Mouse (Mus musculus) heart, postnatal 4 days (tissue): ENCODE data around the gene Cfap54. TPM values are rescaled to one million over a fixed set of nuclear protein-coding genes. Genes with fewer than 3 reads are reported as not detected.

ENCODE experiments used
- DNase-seq: peaks from one replicate; pipeline ENCODE4 v3.0.0; 2021
- total RNA-seq, 2 experiments: library from RNA; stranded (reverse); gene quantifications; 2 replicates each; pipeline ENCODE4 v1.2.3; 2021

Gene Cfap54
- total RNA-seq, 2 experiments from 2014 or later = 0.45 to 0.79 TPM

DNA sequence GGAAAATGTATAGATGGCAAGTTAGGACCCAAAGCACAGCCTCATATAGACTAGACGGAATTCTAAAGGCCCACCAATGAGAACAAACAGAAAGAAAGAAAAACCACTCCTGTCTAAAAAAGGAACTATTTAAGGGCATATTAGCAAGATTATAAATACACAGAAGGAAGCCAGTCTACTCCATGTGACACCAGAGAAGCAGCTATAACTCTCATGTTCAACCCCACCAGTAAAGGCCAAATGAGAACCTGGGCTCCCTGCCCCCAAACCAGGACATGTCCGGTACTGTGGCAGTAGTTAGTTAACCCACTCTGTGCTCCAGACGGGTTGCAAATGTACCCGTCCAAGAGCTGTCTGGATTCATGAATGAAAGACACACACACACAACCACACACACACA lies 14.4 kb upstream of the Cfap54 start:
- DNase-seq = no peak

DNA sequence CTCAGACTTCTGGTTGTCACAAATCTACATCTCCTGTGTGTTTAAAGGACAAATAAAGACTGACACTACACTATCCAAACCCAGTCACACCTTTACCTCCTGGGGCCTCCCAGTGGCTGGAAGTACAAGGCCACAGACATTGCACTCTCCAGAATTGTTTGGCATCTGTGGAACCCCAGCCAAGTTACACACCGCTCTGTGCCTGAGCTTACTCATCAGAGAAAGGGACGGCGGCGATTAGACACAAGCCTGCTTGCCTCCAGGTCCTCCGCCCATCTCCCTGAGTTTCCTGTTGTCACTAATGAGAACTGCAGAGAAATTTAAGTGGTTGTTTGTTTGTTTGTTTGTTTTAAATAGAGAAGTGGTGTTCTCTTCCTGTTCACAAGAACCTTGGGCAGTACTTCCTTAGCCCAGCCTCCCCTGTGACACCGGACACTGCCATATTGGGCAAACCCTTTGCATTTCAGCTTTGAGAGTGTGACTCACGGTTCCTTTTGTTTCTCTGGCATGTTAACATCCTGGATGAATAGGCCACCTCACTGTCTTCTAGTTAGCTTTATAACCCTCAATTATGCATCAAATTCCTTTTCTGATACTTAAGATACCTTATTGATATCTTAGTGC lies 13.7 kb upstream of the Cfap54 start:
- DNase-seq = no peak

DNA sequence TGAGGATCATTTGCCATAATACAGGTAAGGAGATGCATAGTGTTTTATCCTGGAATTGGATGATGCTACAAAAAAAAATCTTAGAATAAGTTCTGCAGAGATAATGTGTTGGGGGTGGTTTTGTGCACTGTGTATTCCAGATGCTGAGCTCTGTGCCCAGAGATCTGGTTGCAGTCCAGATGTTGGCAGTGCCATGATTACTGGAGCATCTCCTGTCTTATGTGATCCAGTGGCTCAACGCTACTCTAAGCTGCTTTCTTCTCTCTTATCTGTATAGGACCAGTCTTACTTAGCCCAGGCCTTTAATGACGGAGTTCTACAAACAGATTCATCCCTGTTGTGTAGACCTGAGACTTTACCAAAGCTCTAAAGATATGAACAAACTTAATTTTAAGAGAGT lies 10.5 kb upstream of the Cfap54 start:
- DNase-seq = no peak

DNA sequence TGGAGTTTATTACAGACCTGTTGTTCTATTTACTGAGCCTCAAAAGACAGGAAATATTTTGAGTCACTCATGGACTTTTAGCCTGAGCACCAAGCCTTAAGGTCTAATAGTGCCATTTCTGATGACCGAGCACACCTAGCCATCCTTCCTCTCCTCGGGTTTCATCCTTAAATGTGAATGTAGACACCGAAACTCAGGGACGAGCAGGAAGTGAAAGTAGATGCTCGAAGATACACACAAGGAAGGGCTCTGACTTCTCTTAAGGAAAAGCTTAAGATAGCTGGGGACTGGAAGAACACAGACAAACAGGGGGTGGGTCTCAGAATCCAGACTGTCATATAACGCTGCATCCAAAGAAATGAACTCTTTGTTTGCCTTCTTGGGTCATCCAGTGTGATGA lies 8.8 kb upstream of the Cfap54 start:
- DNase-seq = no peak

DNA sequence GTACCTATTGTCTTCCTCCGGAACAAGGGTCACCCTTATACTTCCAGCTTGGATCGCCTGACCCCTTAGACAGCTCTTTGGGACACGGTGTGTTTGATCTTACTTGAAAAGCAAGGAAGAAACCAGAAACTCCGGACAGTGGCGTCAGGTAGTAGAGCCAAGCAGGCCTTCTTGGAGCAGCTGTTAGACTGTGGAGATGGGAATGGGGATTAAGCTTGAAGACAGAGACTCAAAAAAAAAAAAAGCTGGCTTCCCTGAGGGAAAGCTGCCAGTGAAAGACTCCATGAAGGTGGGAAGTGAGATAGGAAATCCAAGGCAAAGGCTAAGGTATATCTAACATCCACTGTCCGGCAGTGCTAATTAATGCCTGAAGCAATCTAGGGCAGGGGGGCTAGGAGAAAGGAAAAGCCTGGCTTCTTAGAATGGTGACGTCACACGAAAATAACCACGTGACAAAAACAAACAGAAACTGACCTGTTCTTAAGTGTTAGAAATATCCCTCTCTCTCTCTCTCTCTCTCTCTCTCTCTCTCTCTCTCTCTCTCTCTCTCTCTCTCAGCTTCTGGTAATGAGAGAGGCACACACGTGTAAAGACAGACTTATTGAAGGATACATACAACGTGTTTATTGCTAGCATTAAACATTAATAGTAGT lies 7.1 kb upstream of the Cfap54 start:
- no peak for DNase-seq

DNA sequence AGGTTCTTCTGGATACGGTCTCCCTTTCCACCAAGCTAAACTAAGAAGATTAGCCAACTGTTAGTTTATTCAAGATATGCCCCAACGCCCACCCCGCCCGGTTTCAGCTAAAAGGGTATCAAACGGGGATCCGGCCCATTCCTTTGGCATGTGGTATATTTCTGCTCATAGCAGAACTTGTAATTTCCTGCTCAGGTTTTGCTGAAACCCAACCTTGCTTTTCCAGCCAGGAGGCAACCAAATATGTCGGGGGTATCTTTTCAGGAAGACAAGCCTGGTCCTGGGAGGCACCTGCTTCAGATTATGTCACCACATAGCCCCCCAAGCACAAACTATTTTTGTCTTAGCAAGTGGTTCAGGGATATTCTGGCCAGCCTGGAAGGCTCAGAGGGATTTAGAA lies 6.1 kb upstream of the Cfap54 start:
- no peak for DNase-seq

DNA sequence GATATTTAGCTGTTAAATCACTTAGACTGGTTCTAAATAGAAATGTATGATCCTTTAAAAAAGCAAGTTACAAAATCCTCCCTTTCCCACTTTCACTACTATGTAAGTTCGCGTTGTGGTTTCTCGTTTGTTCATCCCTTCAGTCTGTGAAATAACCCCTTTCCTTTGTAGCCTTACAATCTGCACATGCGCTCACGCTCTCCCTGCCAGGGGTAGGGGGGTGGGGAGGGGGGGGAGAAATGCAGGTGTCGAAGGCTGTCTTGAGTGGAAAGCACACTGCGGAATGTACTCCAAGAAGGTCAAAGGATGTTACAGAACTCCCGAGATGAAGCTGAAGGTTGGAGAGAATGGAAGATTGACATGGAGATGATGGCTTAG lies 2.5 kb upstream of the Cfap54 start:
- DNase-seq = no peak

DNA sequence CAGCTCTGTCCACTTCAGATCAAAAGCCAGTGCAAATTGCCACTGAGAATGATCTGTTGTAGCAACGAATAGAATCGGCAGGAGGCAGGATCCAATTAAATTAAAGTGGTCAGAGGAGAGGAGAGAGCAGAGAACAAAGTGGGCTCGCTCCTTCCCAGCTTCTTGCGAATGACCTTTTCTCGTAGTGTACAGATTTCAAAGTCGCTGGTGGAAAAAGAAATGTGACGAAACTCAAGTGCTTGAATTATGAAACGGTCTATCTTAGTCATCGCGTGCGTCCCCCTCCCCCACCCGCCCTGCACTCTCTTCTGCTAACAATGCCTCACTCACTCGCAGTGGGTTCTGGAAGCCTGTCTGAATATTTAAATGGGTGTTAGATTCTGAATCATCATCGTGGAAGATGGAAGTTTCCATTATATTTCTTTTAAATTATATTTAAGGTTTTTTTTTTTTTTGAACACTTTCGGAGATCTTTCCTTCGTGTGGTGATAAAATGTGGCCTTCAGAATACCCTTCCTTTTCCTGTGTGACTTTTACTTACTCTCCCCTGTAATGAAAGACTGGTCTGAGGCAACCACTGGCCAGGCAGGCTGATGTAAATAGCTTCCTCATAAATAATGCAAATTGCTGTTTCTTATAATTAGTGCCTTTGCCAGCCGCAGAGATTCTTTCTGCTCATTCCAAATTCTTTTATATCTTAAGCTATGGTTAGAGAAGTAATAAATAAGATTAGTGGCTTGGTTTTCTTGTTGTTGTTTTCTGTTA lies 2.0 kb upstream of the Cfap54 start:
- DNase-seq = no peak

DNA sequence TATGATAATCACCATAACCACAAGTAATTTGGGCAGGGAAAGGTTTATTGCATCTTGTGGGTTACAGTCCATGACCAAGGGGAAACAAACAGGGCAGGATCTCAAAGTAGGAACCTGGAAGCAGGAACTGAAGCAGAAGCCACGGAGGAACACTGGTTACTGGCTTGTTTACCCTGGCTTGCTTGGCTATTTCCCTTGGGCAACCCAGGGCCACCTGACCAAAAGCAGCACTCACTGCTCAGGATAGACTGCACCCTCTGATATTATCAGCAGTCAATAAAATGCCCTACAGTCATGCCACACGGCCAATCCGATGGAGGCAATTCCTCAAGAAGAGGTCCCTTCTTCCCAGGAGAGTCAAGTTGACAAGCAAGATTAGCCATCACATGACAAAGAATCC lies 1.9 kb downstream of the Cfap54 start:
- no peak for DNase-seq

DNA sequence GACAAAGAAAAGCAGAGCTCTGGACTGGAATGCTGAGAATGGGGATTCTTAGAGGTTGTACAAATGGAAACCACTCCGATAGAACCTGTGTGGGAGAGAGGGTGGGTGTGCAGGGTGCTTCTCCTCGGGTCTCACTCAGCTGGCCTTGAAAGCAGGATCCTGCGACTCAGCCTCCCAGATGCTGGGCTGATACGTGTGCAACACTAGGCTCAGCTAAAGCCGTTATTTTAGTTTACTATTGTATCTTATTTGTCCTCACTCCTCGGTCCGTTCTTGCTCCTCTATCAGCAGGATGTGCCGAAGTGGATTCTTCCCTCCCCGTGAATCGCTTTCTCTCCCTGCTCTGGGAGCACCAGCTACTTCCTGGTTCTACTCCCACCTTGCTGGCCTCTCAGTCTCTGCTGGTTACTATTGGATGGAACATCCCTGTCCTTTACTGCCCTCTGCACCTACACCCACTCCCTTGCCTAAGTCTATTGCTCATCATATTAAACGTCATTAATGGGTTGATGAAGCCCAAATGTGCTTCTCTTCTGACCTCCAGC lies 3.4 kb downstream of the Cfap54 start:
- no peak for DNase-seq

DNA sequence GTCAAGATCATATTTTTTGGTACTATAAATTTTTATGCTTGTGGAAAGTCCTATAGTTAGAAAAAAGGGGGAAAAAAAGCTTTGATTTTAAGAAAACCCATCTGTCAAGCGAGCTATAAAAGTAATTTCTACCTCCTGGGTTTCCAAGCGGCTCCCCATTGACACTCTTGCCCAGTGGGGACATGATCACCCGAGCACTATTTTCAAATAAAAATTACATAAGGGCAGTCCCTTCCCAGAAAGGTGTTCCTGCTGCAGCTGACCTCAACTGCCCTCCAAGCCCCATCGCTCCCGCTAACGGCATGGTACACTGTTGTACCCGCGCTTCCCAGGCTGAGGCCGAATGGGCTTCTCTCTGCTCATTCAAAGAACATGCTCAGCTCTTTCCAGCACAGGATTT lies 5.0 kb downstream of the Cfap54 start:
- DNase-seq = no peak

DNA sequence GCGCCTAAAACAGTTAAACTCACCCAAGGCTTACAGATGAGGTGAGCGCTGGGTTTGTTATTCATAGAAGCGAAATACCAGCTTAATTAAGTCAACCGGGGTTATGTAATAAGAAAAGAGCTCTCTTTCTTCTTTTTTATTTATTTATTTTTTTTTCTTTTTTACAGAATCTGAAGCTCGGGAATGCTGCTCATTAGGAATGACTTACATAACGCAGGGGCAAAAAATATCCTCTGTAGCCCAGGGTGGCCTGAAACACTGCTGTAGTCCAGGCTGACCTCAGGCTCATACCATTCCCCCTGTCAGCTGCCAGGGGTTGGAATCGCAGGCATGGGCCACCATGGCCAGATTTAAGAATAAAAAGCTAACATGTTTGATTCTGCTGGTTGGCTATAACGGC lies 5.6 kb downstream of the Cfap54 start:
- no peak for DNase-seq

DNA sequence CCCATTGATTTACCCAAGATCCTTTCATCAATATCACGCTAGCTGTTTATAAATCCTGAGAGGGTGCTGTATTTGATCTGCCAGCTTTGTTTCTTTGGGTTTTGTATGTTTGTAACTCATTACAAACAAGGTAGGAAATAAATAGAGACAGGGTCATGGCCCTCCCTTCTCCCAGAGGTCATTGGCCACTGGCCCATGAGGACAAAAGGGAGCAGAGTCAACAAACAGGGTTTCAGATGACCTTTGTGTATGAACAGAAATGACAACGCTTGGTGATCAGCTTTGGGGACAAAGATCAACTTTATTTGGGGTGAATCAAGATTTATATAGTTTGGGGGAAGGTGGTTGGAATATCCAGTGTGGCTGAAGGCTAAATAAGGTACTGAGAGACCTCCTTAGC lies 8.6 kb downstream of the Cfap54 start:
- DNase-seq = no peak

DNA sequence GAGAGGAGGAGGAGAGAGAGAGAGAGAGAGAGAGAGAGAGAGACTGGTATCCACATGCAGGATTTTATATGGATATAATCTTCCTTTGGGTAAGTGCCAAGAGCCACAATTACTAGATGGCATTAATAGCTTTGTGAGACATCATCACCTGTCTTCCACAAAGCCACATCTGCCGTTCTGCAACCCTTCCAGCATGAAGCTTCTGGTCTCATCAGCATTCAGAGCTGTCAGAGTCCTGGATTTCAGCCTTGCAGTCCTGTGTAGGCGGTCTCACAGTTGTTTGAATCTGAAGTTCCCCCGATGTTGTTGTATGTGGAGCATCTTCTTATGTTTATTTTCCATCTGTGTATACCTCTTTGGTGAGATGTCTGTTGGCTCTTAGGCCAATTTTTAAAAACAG lies 9.7 kb downstream of the Cfap54 start:
- no peak for DNase-seq

DNA sequence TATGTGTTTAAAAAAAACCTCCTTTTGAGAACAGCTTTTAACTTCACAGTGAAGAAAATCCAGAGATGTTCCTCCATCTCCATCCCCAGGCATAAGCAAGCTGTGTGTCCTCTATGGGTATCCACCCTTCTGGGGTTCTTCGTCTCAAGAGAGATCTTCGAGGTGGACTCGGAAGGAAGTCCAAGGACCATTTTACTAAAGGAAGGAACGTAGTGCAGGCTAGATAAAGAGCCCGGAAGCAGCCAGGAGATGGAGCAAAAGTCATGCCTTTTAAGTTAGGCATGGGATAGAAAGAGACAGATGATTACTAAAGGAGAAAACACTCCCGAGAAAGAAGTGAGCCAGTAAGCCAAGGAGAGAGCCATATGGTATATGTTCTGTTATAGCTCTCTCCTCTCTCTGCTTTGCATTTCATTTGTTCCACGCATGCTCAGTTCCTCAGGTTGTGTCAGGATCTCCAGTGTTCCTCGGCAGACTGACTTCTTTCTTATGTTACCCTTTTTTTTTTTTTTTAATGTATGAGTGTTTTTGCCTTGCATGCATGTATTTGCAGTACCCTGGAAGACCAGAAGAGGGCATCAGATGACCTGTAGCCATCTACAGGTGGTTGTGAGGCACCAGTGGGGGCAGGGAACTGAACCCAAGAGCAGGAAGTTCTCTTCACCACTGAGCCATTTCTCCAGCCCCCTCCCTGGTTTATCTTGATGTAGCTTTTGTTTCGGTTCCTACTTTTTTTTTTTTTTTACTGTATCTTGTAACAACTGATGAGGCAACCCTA lies 11.1 kb downstream of the Cfap54 start:
- DNase-seq = peak; percentile 64

DNA sequence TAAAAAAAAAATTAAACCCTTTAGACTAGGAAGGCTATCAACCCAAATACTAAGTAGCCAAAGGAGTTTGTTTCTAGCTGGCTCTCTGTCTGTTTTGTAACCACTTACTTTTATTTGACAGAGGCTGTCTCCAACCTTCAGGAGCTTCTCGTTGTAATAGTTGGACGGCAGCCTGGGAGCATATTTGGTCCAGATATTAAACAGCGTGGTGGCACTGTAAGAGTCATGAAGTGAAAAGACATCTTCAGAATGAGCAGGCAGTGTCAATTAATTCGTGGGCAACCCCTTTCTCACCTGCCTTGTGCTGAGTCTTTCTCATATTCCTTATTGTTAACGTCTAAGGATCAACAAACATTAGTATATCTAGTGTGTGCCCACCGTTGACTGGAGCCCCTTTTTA lies 11.7 kb downstream of the Cfap54 start:
- DNase-seq = no peak

DNA sequence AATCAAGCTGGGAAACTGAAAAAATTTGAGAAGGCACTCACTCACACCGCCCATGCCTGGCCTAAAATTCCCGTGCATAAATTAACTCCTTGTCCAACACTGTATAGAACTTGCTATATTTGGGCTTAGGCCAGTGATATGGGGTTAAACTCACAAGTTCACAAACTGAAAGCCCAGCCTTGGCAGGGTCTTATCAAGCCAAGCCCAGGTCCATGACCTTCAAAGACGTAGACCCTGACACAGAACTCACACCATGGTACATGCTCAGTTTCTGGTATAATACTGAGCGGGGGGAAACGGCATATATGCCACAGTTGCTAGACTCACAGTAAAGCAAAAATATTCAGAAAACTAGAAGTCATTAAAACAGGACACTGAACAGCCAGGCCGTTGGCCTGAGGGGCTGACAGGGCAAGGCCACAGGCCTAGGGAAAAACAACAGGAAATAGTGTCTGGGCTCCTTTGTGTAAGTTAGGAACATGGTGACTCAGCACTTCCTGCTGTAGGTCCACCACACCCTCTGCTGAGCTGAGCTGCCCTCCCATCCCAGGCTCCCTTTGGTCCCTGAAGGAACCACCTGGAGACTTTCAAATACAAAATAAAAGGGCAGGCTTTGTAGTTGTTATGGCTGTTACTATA lies 12.3 kb downstream of the Cfap54 start:
- peak; percentile 43 for DNase-seq

DNA sequence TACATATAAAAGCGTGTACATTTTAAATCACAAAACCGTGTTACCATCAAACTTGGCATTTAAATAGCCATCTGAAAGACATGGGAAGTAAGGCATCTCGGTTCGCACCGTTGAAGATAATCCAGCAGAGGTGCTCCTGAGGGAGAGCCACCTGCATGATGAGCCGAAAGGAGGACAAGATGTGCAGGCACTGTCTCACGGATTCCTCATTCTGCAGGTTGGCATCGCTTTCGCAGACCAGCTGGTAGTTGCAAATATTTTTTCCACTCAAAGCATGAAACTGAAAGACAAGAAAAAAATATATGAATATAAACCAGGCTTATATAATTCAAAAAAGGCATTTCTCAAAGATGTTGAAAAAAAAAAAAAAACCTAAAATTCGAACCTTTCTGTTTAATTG lies 16.4 kb downstream of the Cfap54 start:
- DNase-seq = no peak

DNA sequence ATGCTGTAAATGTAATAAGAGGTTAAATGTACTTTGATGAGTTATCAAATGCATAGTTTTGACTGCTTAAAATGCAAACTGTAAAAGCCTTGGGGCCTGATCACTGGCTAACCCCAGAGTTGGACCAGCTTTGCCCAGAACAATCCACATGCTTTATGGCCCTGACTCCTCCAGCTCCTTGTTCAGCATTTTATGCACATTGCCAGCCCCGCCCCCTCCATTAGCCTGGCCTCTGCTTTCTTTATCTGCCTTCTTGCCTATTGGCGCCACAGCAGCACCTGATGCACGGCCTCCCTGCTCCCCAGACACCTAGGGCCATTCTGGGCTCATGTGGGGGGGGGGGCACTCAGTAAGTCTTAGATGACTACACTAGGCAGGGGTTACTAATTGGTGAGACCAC lies 17.8 kb downstream of the Cfap54 start:
- DNase-seq = no peak

DNA sequence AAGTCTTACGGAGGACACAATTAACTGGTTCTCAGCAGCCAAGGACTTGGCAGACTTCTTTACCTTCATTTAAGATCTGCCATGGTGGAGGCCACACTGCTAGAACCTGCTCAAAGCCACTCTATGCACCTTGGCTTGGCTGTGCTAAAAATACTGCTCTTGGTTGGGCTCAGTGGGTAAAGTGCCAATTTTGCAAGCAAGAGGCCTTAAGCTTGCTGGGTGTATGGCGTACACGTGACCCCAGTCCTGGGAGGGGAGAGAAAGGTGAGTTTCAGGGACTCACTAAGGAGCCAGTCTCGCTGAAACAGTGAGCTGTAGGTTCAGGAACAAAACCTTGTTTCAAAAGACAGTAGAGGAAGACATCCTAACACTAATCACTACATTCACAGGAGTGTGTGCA lies 19.0 kb downstream of the Cfap54 start:
- DNase-seq = peak; percentile 29

DNA sequence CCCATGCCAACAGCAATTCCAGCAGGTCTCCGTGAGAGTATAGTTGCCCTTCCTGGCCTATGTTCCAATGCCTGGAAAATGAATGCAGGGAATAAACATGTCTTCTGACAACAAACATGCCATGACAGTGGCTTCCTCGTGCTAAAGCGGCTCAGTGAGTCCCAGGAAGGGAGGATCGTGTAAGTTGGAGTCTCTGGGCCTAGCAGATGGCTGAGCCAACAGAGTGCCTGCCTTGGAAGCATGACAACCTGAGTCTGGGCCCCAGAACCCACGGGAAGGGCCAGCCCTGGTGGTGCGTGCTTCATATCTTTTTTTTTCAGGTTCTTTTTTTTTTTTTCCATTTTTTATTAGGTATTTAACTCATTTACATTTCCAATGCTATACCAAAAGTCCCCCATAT lies 27.6 kb downstream of the Cfap54 start:
- no peak for DNase-seq

DNA sequence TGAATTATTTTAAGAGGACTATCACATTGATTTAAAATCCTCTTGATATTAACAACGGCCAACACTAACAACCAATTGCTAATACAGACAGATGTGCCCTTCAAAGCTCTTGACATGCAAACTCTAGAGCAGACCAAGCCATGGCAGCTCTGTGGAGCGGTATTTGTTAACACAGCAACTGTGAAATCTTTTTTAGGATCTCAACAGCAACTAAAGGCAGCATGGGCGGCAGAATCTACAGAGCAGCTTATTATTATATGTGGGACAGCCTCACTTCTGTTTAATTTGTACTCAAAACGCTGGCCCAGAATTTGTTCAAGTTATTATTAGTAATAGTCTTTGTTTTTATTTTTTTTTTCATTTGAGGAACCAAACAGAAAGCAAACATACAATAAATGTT lies 28.1 kb downstream of the Cfap54 start:
- DNase-seq = no peak
